Mouse (Mus musculus) lung, postnatal 36 days (tissue): ENCODE data around the gene Asb17.

Source experiments
- DNase-seq: peaks from one replicate; pipeline ENCODE4 v3.0.0; 2022; ENCODE audit warnings: mixed read lengths

Asb17 gene

GRCm38 (mm10) chr3:153897216-153897615 lies 53.2 kb downstream of the Asb17 start:
- DNase-seq = no peak

GRCm38 (mm10) chr3:153901904-153902303 lies 57.9 kb downstream of the Asb17 start:
- DNase-seq = no peak

- no peak for DNase-seq
These were observed 58.6 kb downstream of the Asb17 start for GRCm38 (mm10) chr3:153902595-153902994.

GRCm38 (mm10) chr3:153904586-153904985 lies 60.6 kb downstream of the Asb17 start:
- DNase-seq = peak; percentile 69
